Mouse (Mus musculus): ENCODE results near the gene Padi4.

GRCm38 (mm10) chr4:140721968-140722490 is 52.0 kb downstream of the Padi4 start:
- TF ChIP-seq CTCF (IDR thresholded peaks at IDR 0.05; ENCODE audit: low read depth, low read length) (no peak), POLR2A (IDR thresholded peaks at IDR 0.05; ENCODE audit: borderline replicate concordance, low read depth, low read length) (no peak)
